Mouse (Mus musculus) forelimb bud, embryonic 11.5 days (tissue): ENCODE data around the gene Hormad2.

ENCODE experiments used
- DNase-seq: peaks from one replicate; pipeline ENCODE4 v3.0.0-alpha.2; 2012; ENCODE audit warnings: low read depth, low spot score

Gene Hormad2

DNA sequence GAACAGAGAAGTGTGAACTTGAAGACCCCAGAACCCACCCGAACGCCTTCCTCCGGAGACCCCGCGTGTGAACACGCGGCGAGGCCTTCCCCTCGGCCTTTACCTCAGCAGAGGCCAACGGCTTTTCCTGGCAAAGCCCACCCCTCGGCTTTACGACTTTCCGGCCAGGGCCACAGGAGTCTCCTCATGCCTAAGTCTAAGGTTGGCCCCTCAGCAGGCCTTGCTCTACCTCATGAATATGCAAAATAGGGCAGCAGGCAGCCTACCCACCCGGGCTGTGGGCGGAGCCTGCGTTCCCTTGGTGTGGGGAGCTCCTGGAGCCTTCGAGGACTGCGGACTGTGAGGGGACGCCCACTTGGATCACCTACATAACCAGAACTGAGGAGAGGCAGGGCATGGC lies at the start of gene Hormad2:
Hormad2 (minus strand) TSS at position 128 of the 400 bp plus-strand sequence.
- peak; percentile 8 for DNase-seq

DNA sequence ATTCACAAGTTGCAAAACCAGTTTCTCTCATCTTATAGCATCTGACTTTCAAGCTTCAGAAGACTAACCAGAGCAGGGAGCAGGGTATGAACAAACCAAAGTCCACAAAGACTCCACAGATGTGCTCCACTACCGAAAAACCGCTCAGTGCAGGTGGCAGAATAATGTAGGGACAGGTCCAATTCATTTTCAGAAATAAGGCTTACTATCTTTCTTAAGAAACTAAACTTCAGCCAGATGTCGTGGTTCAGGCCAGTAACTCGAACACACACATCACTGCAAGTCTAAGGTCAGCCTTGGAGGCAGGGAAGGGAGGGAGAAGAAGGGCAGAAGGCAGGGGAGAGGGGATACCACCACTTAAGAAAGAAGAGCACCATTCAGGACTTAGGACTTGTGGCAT lies 48.3 kb upstream of the Hormad2 start:
- no peak for DNase-seq

DNA sequence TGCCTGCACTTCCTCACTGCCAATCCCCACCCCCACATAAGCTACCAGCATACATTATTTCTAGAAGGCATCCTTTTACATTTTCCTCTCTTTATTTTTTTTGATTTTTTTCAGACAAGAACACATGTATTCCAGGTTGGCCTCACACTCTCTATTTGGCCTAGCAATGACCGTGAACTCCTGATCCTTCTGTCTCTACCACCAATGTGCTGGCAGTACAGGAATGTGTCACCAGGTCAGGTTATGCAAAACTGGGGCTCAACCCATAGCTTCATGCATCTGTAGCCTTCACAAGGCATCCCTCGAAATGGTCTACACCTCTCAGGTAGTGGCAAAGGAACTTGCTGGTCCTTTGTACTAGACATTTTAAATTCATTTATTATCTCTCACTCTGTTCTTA lies 47.9 kb upstream of the Hormad2 start:
- no peak for DNase-seq

DNA sequence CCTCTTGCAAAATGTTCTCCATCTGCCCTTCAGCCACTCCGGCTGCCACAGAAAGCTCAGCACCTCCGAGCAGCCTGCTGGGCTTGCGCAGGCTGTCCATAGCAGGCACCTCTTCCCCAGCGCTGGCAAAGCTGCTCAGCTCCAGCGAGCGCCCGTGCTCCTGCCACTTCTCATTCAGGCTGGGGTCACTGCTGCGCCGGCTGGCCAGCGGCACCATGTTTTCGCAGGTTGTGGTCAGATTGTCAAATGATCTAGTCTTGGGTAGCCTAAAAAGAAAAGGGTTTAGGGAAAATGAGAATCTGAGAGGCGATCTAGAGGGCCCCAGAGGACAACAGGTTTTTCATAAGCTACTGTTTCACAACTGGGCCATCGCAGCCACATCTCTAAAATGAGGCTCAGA lies 47.5 kb upstream of the Hormad2 start:
- DNase-seq: no peak

DNA sequence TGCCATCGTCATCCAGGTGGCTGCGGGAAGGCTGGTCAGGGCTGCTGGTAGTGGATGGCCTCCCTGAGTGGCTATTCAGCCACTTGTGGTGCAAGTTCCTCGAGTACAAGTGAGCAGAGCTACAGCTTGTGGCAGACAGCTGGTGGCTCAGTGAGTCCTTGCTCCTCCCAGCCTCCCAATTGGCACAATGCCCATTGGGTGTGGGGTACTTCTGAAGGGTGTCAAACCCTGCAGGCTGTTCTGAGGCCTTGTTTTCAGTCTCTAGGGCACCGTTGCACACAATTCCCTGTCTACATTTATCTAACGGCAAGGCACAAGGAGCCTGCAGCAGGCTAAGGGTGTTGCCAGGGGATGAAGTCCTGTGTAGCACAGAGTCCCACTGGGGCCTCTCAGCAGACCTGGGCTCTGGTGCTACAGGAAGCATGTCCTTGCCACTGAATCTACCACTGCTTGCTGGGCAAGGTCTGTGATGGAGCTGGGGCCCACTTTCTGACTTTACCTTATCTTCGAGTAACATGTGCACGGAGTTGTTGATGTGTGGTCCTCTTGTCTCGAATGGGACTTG lies 46.6 kb upstream of the Hormad2 start:
- no peak for DNase-seq

DNA sequence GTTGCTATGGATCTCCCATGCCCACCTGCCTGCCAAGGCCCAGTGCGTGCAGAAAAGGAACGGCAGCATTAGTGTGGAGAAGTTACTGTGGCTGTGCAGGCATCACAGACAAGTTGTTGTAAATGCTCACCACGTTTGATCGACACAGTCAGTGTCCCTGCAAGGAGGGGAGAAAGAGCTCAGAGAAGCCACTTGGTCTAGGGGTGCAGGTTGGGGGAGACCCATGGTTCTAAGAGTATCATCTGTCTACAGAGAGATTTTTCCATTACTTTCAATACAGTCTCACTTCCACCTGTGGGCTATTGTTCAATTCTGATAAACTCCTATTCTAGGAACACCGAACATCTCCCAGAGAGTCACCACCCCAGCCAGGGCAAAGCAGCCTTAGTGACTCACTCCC lies 43.6 kb upstream of the Hormad2 start:
- no peak for DNase-seq

DNA sequence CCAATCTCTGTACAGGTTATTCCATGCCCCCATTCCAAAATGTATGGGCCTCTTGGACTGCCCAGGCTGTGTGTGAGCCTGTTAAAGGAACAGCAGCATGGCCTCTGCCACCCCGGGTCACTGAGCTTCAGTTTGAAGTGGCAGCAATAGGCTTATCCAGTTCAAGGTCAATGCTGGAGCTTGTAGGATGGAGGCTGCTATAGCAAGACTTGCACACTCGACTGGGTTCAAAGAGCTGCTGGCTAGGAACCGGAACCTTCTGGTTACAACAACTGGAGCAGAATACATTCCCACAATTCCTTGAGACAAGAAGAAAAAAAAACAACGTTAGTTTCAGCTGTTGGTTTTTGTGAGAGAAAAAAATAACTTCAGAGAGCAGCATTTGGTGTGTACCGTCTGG lies 41.7 kb upstream of the Hormad2 start:
- no peak for DNase-seq

DNA sequence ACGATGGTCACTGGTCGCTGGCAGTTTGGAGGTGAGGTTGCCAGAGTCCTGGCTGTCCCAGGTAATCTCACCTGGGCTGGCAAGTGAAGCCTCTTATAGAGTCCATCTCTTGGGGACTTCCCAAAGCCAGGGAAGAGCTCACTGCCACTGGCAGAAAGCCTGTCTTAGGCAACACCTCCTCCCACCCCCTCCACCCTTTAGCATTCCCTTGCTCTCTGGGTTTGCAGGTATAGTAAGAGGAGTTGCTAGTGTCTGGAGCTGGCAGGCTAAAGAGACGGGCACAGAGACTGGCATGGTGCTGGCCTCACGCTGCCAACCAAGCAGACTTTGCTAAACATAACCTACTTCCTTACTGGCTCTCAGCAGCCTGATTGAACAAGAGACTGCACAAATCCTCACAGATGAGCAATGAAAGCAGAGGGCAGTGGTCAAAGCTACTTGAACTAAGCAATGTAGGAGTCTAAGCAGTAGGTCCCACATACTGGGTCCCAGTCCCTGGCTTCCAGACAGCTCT lies 35.3 kb upstream of the Hormad2 start:
- no peak for DNase-seq

DNA sequence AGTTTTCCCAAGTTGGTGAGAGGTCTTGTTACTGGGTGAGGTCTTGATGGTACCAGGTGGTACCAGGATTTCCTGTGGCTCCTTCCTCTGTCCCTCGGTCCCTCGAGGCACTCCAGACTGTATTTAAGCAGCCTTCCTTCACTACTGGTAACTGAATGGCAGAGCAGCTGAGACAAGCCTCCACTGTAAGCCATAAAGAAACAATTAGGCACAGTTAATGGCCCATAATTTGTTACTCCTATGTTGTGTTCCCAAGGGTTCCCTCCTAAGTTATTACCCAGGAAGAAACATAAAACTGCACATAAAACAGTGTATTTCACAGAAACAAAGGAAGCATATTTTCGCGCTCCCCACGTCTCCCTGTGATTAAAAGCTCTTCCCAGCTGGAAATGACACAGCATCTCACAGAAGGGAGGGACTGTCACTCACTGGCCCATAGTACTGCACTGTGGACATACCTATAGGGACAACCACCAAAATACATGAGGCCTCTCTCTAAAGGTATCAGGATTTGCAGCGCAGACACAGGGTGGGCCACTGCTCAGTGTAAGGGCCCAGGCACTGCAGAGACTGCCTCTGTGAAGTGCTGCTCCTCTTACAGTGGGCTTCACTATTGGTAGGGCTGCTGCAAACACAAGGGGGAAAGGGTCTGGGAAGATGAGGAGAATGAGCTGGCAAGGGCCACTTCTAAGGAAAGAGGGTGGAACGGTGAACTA lies 31.7 kb upstream of the Hormad2 start:
- peak; percentile 27 for DNase-seq

DNA sequence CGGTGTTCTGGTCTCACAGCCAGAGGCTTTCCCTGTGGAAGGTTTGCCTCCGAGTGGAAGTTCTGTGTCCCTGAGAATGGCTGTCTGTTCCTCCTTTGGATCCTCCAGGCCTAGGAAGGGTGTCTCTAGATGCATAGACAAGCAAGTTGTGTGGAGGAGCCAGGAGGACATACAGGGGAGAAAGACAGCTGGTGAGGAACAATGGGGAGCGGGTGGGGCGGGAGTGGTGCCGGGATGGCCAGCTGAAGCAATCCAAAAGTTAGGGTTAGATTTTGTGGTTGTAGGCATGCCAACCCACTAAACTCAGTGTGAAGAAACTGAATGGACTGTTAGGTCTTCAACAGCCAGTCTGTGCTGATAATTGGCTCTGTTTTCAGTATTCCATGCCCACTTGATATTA lies 30.8 kb upstream of the Hormad2 start:
- DNase-seq: no peak

DNA sequence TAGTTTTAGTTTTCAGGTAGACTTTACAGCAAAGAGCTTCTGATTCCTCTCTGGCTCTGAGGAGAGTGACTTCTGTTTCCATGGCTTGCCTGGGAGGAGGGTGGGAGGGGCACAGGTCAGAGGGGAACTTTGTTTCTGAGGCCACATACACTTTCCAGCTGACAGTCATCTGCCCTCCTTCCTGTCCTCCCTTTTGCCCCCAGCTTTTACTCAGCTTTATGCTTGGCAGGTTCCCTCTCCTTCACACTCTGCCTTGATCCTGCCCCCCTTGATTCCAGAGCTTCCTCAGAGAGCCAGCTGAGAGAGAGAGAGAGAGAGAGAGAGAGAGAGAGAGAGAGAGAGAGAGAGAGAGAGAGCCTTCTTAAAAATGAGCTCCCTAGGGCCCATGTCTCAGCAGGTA lies 30.3 kb upstream of the Hormad2 start:
- DNase-seq: no peak

DNA sequence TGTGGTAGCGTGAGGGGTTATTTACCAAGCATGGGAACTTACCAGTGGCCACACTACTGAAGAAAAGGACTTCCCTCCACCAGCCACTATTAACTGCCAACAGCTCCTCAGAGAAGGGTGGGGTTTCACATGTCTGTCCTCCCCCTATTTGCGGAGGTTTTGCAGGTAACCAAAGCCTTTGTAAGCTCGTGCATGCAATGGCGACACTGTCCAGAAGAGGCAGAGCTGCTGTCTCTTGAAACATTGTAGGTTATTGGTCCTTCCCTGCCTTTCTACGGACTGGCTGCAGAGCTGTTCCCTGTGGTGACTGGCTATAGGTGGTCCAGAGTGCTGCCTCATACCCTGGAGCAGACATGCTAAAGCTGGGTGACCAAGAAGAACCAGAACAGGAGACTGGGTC lies 28.2 kb upstream of the Hormad2 start:
- no peak for DNase-seq

DNA sequence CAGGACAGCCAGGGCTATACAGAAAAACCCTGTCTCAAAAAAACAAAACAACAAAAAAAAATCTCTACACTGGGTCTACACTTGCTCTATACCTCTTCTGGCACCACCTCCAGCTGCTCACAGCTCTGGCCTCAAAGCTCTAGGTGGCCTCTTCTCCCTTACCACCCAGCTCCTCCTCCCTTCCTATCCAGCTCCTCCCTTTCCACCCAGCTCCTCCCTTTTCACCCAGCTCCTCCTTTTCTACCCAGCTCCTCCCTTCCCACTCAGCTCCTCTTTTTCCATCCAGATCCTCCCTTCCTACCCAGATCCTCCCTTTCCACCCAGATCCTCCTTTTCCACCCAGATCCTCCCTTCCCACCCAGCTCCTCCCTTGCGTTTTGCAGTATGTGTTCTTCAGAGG lies 26.5 kb upstream of the Hormad2 start:
- DNase-seq: no peak

DNA sequence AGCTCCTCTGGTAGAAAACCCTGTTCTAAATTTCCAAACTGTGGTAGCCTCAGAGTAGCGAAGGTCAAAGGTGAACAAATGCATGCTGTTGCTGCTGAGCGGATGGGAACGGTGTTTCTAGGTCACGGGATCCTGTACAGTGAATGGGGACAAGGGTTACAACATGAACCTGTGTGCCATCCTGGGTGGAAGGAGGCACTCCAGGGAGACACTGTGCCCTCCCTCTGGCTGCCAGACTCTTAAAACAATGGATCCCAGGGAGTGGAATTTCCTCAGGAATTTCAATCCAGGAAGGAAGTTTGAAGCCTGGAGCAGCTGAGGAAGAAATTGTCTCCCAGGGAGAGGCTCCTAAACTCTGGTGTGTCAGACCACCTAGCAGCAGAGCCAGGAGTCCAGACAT lies 25.3 kb upstream of the Hormad2 start:
- no peak for DNase-seq

DNA sequence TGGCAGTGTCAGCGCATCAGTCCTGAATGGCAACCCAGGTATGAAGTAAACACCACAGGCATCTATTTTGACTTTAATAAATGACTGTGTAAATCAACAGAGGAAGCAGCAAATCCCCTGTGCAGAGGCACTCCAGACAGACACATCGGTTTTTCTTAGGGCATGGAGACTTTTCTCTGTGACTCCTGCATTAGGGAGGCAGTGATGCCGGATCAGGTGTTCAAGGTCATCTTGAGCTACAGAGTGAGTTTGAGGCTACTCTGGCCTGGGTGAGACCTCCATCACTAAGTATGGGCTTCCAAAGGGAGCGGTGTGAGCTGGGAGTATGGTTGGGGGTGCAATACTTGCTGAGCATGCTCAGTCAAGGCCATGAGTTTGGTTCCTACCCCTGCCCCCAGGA lies 23.7 kb upstream of the Hormad2 start:
- no peak for DNase-seq

DNA sequence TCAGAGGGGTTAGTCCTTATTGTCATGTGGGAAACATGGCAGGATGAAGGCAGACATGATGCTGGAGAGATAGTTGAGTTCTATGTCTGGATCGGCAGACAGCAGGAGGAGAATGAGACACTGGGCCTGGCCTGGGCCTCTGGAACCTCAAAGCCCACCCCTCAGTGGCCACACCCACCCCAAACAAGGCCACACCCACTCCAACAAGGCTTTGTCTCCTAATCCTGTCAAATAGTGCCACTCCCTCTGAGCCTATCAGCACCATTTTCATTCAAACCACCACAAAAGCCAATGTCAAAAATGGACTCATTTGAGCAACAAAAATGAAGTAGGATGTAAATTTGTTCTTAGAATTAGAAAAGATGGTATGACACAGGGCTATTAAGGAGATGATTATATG lies 23.3 kb upstream of the Hormad2 start:
- no peak for DNase-seq

DNA sequence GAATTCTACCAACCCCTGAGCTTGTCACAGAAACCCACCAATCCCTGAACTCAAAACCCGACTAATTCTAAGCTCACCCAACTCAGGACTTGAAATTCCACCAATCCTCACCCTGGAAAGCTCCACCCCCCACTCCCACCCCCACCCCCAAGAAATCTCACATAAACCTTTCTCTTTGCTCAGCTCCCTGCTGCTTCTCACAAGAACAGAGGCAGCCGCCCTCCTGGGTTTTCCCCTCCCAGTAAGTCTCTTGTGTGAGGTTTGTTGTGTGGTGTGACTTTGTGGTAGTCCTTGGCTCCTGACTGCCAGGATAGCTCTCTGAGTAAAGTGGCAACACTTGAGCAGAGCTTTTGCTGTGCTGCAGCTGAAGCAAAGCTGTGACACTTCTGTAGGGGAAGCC lies 22.0 kb upstream of the Hormad2 start:
- no peak for DNase-seq

DNA sequence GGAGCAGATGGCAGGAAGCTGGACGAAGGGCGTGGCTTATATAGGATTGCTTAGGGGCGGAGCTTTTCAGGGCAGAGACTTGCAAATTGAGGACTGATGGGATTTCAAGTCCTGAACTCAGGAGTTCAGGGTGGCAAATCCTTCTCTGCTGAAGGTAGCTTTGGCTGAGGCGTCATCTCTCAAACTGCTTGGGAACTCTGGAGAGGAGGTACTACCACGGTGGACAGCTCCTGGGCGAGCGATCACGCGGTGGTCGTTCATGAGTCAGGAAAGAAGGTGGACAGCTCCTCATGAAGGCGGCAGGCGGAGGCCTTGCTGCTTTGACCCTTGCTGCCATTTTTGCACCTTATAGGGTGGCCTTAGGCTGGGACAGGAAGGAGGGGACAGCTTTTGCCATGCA lies 20.2 kb upstream of the Hormad2 start:
- DNase-seq: peak; percentile 44

DNA sequence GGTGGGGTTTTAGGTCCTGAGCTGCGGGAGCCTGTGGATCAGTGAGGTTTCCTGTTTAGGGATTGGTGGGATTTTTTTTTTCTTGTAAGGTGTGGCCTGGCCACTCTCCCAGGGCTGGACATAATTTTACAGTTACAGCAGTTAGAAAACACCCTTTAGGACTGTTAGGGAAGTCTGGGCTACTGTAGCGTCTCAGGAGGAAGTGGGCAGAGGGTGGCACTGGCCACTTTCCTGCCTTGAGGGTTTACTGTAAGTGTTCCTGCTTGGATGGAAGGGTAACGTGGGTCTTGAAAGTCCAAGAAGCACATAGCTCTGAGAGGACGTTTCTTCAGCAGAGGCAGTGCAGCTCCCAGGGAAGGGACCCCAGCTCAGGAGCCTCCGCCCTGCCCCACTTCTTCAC lies 19.7 kb upstream of the Hormad2 start:
- no peak for DNase-seq

DNA sequence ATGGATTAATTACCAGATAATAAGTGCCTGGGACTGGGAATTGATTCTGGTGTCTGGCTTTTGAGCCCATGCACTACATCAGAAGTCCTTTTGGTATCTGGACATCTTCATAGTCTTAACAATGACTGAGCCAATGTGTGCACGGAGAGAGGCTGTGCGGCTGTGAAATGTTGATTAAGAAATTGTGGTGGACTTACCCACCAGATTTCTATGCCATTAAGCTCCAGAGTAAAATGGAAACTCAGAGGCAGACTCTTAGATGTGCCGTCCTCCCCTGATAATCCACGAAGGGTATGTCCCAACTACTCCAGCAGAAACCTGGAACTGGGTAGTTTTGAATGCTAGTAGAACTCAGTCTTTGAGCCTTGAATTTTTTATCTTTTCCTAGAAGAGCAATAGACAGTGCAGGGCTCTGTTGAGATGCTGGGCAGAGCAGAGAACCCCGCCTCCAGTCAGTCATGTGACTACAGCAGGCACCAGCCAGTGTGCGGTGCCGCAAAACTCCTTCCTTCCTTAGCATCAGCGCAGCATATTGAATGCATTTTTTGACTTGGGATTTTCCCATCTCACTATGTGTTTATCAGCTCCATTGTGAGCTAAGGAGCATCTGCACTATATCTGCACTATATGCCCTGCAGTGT lies 14.1 kb upstream of the Hormad2 start:
- no peak for DNase-seq

DNA sequence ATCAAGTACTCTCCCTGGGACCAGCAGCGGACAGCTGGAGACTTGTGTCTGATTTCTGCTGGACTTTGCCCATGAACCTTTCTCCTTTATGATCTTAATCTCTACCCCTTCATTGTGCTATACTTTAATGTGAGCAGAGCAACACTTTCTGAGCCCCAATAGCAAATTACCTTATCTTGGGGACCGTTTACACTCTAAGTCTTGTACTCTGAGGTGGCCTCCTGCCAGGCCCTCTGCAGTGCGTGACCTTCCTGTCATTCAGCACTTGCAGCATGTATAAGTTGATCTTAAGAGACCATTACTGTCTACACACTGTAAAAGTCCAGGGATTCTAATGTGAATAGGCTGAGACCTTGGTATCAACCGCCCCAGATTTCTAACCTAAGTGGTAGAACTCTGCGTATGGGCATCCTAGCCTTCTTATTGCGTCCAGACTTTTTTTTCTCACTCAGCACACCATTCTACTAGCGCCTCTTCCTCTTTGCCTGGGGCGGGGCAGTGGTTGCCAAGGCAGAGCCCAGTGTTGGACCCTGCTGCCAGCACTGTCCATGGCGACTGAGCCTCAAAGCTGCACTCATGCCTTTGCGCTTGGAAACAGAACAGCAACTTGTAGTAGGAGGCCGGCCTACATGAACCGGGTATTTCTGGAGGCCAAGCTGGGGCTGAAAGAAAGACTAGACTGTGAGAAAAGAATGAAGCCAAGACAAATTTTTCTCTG lies 11.7 kb upstream of the Hormad2 start:
- DNase-seq: no peak

DNA sequence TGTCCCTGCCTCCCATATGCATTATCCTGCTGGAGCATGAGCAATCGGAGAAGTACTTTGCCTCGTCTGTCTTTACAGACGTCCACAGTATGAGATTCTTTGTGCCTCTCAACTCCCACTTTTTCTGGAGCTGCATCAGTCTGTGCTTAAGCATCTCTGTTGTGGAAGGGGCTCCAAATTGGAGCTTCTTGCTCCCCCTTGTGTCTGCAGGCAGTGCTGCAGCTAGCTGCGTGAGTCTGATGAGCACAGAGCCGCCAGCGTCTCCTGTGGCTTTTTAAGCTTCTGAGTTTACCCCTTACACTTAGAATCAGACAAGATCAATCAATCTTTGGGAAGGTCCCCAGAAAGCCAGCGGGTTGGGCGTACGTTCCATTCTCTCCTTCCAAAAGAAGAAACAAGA lies 10.2 kb upstream of the Hormad2 start:
- peak; percentile 67 for DNase-seq
